Mouse (Mus musculus) gastrocnemius, postnatal 36 days (tissue): ENCODE data around the gene Gtf3c2. TPM values are rescaled to one million over a fixed set of nuclear protein-coding genes. Genes with fewer than 3 reads are reported as not detected.

Source experiments
- DNase-seq, 2 experiments: peaks; one replicate each; pipeline ENCODE4 v3.0.0; 2022
- intact Hi-C: fragments of 180-260 bp; cut with DNase I; formaldehyde crosslinking; loops from one replicate; pipeline ENCODE4 v1.15.1; 2025
- total RNA-seq, 2 experiments: library from RNA; stranded (reverse); gene quantifications; 2 replicates each; pipeline ENCODE4 v1.2.3; 2021

The Gtf3c2 gene
- total RNA-seq, 2 experiments from 2014 or later, result 17.8 to 20.8 TPM

- intact Hi-C loops, result no loop called here
- DNase-seq, result no peak
Measured at GRCm38 (mm10) chr5:31199321-31199892, 19.5 kb upstream of the Gtf3c2 start.

GRCm38 (mm10) chr5:31198616-31199320 is 18.8 kb upstream of the Gtf3c2 start:
- intact Hi-C loops, result no loop called here
- DNase-seq, result no peak

GRCm38 (mm10) chr5:31198170-31198569 is 18.2 kb upstream of the Gtf3c2 start:
- no peak for DNase-seq
- intact Hi-C loops, result no loop called here

- intact Hi-C loops, result no loop called here
- no peak for DNase-seq
Measured at GRCm38 (mm10) chr5:31197072-31197471, 17.1 kb upstream of the Gtf3c2 start.

- no peak for DNase-seq
- intact Hi-C loops, result no loop called here
Measured at GRCm38 (mm10) chr5:31196207-31196606, 16.3 kb upstream of the Gtf3c2 start.

GRCm38 (mm10) chr5:31195671-31196070 is 15.7 kb upstream of the Gtf3c2 start:
- DNase-seq, result no peak
- intact Hi-C loops, result no loop called here

- intact Hi-C loops, result no loop called here
- no peak for DNase-seq
Measured at GRCm38 (mm10) chr5:31194486-31195485, 14.8 kb upstream of the Gtf3c2 start.

- DNase-seq, result no peak
- intact Hi-C loops, result no loop called here
Measured at GRCm38 (mm10) chr5:31193631-31194281, 13.8 kb upstream of the Gtf3c2 start.

- intact Hi-C loops, result no loop called here
- peak; percentile 98 for DNase-seq
Measured at GRCm38 (mm10) chr5:31192939-31193630, 13.1 kb upstream of the Gtf3c2 start, which contains the start of the genes Snx17 and Eif2b4. TSS of gene Snx17 (plus strand) at chr5:31193227. TSS of gene Eif2b4 (minus strand) at chr5:31193430.

GRCm38 (mm10) chr5:31192045-31192938 is 12.3 kb upstream of the Gtf3c2 start:
- peak in 1 of 2 experiments; percentile 40 for DNase-seq
- intact Hi-C loops, result no loop called here

GRCm38 (mm10) chr5:31190201-31190600 is 10.3 kb upstream of the Gtf3c2 start:
- intact Hi-C loops, result no loop called here
- no peak for DNase-seq

GRCm38 (mm10) chr5:31188223-31188840 is 8.4 kb upstream of the Gtf3c2 start:
- intact Hi-C loops, result no loop called here

GRCm38 (mm10) chr5:31183678-31184077 is 3.7 kb upstream of the Gtf3c2 start:
- intact Hi-C loops, result no loop called here
- DNase-seq, result no peak

More at GRCm38 (mm10) chr5:31188223-31188840, 8.4 kb upstream of the Gtf3c2 start:
- no peak for DNase-seq

- no peak for DNase-seq
- intact Hi-C loops, result no loop called here
Measured at GRCm38 (mm10) chr5:31181183-31181770, 1.3 kb upstream of the Gtf3c2 start.

- DNase-seq, result no peak
- intact Hi-C loops, result no loop called here
Measured at GRCm38 (mm10) chr5:31179301-31179765, 611 bp downstream of the Gtf3c2 start.

GRCm38 (mm10) chr5:31168630-31169029 is 11.3 kb downstream of the Gtf3c2 start:
- intact Hi-C loops, result no loop called here

GRCm38 (mm10) chr5:31164878-31165277 is 15.1 kb downstream of the Gtf3c2 start:
- intact Hi-C loops, result no loop called here

More at GRCm38 (mm10) chr5:31168630-31169029, 11.3 kb downstream of the Gtf3c2 start:
- DNase-seq, result no peak

GRCm38 (mm10) chr5:31162462-31162861 is 17.5 kb downstream of the Gtf3c2 start:
- intact Hi-C loops, result no loop called here
- no peak for DNase-seq

More at GRCm38 (mm10) chr5:31164878-31165277, 15.1 kb downstream of the Gtf3c2 start:
- DNase-seq, result no peak
